Mouse (Mus musculus) CD8-positive naive resting alpha-beta T cell, adult 57 days (primary cell): ENCODE results near the gene Olfr1475. TPM values are rescaled to one million over a fixed set of nuclear protein-coding genes. Genes with fewer than 3 reads are reported as not detected.

Experiments used
- total RNA-seq: library from RNA; stranded (reverse); gene quantifications from one replicate; pipeline ENCODE4 v1.2.4, GENCODE M21; 2023

The Olfr1475 gene
- total RNA-seq: not detected

GRCm38 (mm10) chr19:13480096-13480495 lies at the start of gene Olfr1475:
Olfr1475 (minus strand) TSS chr19:13480196.

DNA sequence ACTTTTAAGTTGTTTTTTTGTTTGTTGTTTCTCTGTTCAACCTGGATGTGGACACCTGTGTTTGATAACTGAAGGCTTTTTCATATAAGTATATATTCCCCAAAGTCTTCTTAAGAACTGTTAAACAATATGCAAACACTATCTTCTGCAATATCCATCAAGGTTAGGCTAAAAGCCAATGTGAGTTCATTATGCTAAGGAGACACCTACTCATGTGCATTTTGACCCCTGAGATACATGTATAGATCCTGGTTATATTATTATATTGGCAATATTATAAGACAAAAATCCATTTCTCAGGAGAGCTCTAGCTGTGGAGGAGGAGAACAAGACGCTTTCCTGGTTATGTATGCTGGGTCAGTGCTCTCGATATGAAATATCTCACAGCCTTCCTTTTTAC lies 47.6 kb upstream of the Olfr1475 start, which contains the start of gene Olfr1480:
Olfr1480 (plus strand) TSS at position 301 of the 400 bp plus-strand sequence.

DNA sequence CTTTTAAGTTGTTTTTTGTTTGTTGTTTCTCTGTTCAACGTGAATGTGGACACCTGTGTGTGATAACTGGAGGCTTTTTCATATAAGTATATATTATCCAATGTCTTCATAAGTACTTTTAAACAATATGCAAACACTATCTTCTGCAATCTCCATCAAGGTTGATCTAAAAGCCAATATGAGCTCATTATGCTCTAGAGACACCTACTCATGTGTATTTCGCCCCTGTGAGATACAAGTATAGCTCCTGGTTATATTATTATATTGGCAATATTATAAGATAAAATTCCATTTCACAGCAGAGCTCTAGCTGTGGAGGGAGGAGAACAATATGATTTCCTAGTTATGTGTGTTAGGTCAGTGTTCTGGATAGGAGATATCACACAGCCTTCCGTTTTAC lies 20.2 kb upstream of the Olfr1475 start, which contains the start of gene Olfr1477:
Olfr1477 (plus strand) TSS at position 301 of the 400 bp plus-strand sequence.

GRCm38 (mm10) chr19:13469265-13469664 lies 10.7 kb downstream of the Olfr1475 start, which contains the start of gene Olfr1474:
Olfr1474 (plus strand) TSS chr19:13469565.

DNA sequence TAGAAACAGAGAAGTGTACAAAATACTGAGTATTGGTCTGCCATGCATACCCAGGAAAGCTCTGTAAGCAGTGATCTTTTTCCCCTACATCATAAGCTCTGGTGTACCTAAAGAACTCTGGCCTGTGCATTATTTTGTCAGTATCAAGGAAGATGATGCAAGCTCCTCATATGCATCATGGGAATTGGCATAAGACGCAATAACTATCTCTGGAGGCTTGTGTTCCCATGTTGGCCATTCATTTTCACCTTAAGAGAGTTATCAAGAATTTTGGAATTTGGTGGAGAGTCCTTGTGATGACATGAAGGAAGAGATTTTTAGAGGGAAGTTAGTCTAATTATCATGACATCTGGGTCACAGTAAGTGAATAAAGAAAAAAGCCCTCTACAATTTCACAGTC lies 24.0 kb downstream of the Olfr1475 start, which contains the start of gene Olfr1472:
Olfr1472 (minus strand) TSS at position 101 of the 400 bp plus-strand sequence.

GRCm38 (mm10) chr19:13443109-13443508 lies 36.9 kb downstream of the Olfr1475 start, which contains the start of gene Olfr1471:
Olfr1471 (plus strand) TSS chr19:13443409.

Other genes starting within 250 kb of the Olfr1475 start
- not detected for gene Olfr1463, start 248.9 kb downstream of the Olfr1475 start, total RNA-seq
- not detected for gene Olfr1465, start 164.7 kb downstream of the Olfr1475 start, total RNA-seq
- gene Olfr1466, start 141.3 kb downstream of the Olfr1475 start, total RNA-seq: not detected
- not detected for gene Olfr1467, start 118.0 kb downstream of the Olfr1475 start, total RNA-seq
- not detected for gene Olfr1469, start 72.3 kb downstream of the Olfr1475 start, total RNA-seq
- gene Olfr1471, start 36.8 kb downstream of the Olfr1475 start, total RNA-seq: not detected
- not detected for gene Olfr1472, start 24.1 kb downstream of the Olfr1475 start, total RNA-seq
- not detected for gene Olfr1474, start 10.6 kb downstream of the Olfr1475 start, total RNA-seq
- gene Olfr1477, start 20.4 kb upstream of the Olfr1475 start, total RNA-seq: not detected
- gene Olfr1480, start 47.7 kb upstream of the Olfr1475 start, total RNA-seq: not detected
- gene Olfr1484, start 103.3 kb upstream of the Olfr1475 start, total RNA-seq: not detected
- not detected for gene Olfr1487, start 137.2 kb upstream of the Olfr1475 start, total RNA-seq
- not detected for gene Olfr1489, start 151.4 kb upstream of the Olfr1475 start, total RNA-seq
- gene Olfr1490, start 170.9 kb upstream of the Olfr1475 start, total RNA-seq: not detected
- not detected for gene Olfr1491, start 217.1 kb upstream of the Olfr1475 start, total RNA-seq
- not detected for gene Olfr1493-ps1, start 243.1 kb upstream of the Olfr1475 start, total RNA-seq